ENCODE assay signal across 19 mouse cellular contexts in the genomic region with DNA sequence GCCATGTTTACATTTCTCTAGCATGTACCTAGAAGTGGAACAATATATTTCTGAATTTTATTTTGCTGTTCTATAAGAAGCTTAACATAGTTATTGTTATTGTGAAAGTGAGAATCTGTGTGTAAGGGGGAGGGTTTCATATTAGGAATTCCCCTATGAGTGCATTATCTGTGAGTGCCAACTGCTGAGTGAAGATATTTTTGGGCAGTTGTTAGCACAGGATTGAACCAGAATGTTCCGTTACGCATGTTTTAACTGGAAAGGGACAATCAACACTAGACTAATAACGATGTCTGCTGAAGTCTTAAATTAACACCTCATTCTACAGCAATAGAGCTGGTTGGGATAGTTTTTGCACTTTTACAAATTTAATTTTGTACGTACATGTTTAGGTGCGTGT. TPM values are rescaled to one million over a fixed set of nuclear protein-coding genes. Genes with fewer than 3 reads are reported as not detected.
DNase-seq lines count a peak whose midpoint lies in the region; ATAC-seq and TF ChIP-seq lines count a peak whose summit lies in the region.
"Had no signal": no experiment of that assay in that cellular context is flagged by ENCODE, and none has a peak within 500 bp of the region (broad histone marks: within the 10 kb centered on the region; RNA-seq: fewer than 3 reads in every experiment).

No protein-coding gene starts in this region.

- TF ChIP-seq EP300 in heart, adult 2 months (IDR thresholded peaks at IDR 0.05; ENCODE audit: insufficient read depth, low read depth, low read length) = no peak

- intact Hi-C loops in heart, adult 2 months (cut with DNase I) = no loop called here
- intact Hi-C loops in heart, postnatal 14 days (cut with DNase I) = no loop called here

- H3K27ac ChIP-seq in heart, adult 2 months = peak overlapping the region; percentile 53
- peak overlapping the region; percentile 60 for H3K27ac ChIP-seq in liver, embryonic 11.5 days (ENCODE audit: low read depth, low read length)
- H3K27ac ChIP-seq in liver, embryonic 12.5 days = peak overlapping the region; percentile 78
- H3K27ac ChIP-seq: forebrain, embryonic 15.5 days; hindbrain, embryonic 12.5 days; midbrain, embryonic 12.5 days; neural tube, embryonic 15.5 days had no signal

- peaks cover 3% of the 10 kb centered on the region; the same call in 1 of the 2 replicates for H3K4me1 ChIP-seq in heart, adult 2 months (ENCODE audit: control insufficient read depth, insufficient read depth, low read length)
- peaks cover 26% of the 10 kb centered on the region; the same call in 1 of the 2 replicates for H3K4me1 ChIP-seq in liver, embryonic 11.5 days (replicated peaks; ENCODE audit: control insufficient read depth, insufficient read depth, low read length)
- H3K4me1 ChIP-seq in liver, embryonic 12.5 days = peaks cover 77% of the 10 kb centered on the region

- TF ChIP-seq CTCF in heart, adult 2 months (IDR thresholded peaks at IDR 0.05) = no peak

- ATAC-seq in liver, embryonic 11.5 days (replicated peaks; ENCODE audit: low FRiP score) = peak; percentile 71
- peak; percentile 61 for ATAC-seq in liver, embryonic 12.5 days
- ATAC-seq: forebrain, embryonic 15.5 days; intestine, embryonic 16.5 days had no signal

- no peak overlapping the region for H3K9ac ChIP-seq in heart, adult 2 months (ENCODE audit: low read depth, low read length)
- H3K9ac ChIP-seq in liver, embryonic 11.5 days (ENCODE audit: low read depth, low read length) = peak overlapping the region; percentile 42; the same call in 1 of the 2 replicates
- 0 out of 2 replicates have a peak overlapping the region, but pooled peaks have one; percentile 50 for H3K9ac ChIP-seq in liver, embryonic 12.5 days
- H3K9ac ChIP-seq: forebrain, embryonic 15.5 days; hindbrain, embryonic 12.5 days; lung, embryonic 14.5 days; midbrain, embryonic 12.5 days; neural tube, embryonic 15.5 days had no signal

- no peak for DNase-seq in heart, adult 2 months
- DNase-seq in heart, postnatal 14 days = no peak
- no peak for DNase-seq in liver, embryonic 11.5 days (ENCODE audit: low spot score)
- no peak for DNase-seq in liver
- DNase-seq in cerebellum, adult 9-11 months = no peak
- no peak for DNase-seq in spleen, postnatal 14 days (ENCODE audit: low spot score in 2 of 2)
- DNase-seq in spleen, adult 18-20 months = no peak
- DNase-seq: adrenal gland, postnatal 36 days; cerebellum, postnatal 14 days; lung, embryonic 14.5 days; lung, postnatal 4 days; right cerebral cortex, postnatal 25 days; thymus, postnatal 14 days had no signal

- no peaks in the 10 kb centered on the region for H3K27me3 ChIP-seq in heart, adult 2 months (ENCODE audit: control insufficient read depth, insufficient read depth, low read length)
- H3K27me3 ChIP-seq in liver, embryonic 11.5 days (replicated peaks; ENCODE audit: control insufficient read depth, insufficient read depth, low read length) = no peaks in the 10 kb centered on the region
- no peaks in the 10 kb centered on the region for H3K27me3 ChIP-seq in liver, embryonic 12.5 days (replicated peaks)
- H3K27me3 ChIP-seq: forebrain, embryonic 15.5 days; hindbrain, embryonic 12.5 days; midbrain, embryonic 12.5 days; neural tube, embryonic 15.5 days had no signal

- no peak overlapping the region for H3K4me3 ChIP-seq in heart, adult 2 months
- H3K4me3 ChIP-seq in liver, embryonic 11.5 days (ENCODE audit: low read depth, low read length) = no peak overlapping the region
- peak overlapping the region; percentile 10; the same call in 1 of the 2 replicates for H3K4me3 ChIP-seq in liver, embryonic 12.5 days
- H3K4me3 ChIP-seq: forebrain, embryonic 15.5 days; hindbrain, embryonic 12.5 days; midbrain, embryonic 12.5 days; neural tube, embryonic 15.5 days had no signal

- WGBS in heart, adult 2 months = 59% methylated on average over 5 of the region's 5 CpGs
- WGBS in liver, embryonic 11.5 days = 70% methylated on average over 5 of the region's 5 CpGs
- 54% methylated on average over 5 of the region's 5 CpGs for WGBS in liver, embryonic 12.5 days (ENCODE audit: insufficient replicate concordance)

- no peak for TF ChIP-seq POLR2A in heart, adult 2 months (IDR thresholded peaks at IDR 0.05; ENCODE audit: insufficient read depth, low read depth, low read length)

- peaks cover 3% of the 10 kb centered on the region; the same call in 1 of the 2 replicates for H3K36me3 ChIP-seq in heart, adult 2 months (ENCODE audit: control insufficient read depth, insufficient read depth, low read length)
- peaks cover 6% of the 10 kb centered on the region for H3K36me3 ChIP-seq in liver, embryonic 11.5 days (ENCODE audit: control insufficient read depth, insufficient read depth, low read length)
- H3K36me3 ChIP-seq in liver, embryonic 12.5 days = peaks cover 44% of the 10 kb centered on the region
- H3K36me3 ChIP-seq: forebrain, embryonic 15.5 days had no signal

- H3K4me2 ChIP-seq in liver, embryonic 11.5 days = peak overlapping the region; percentile 44
- H3K4me2 ChIP-seq in liver, embryonic 12.5 days = peak overlapping the region; percentile 44
- H3K4me2 ChIP-seq: forebrain, embryonic 15.5 days; hindbrain, embryonic 12.5 days; lung, embryonic 14.5 days; midbrain, embryonic 12.5 days; neural tube, embryonic 15.5 days had no signal

- H3K9me3 ChIP-seq in liver, embryonic 11.5 days (ENCODE audit: control insufficient read depth, low read length) = no peaks in the 10 kb centered on the region
- no peaks in the 10 kb centered on the region for H3K9me3 ChIP-seq in liver, embryonic 12.5 days (replicated peaks)
- H3K9me3 ChIP-seq: forebrain, embryonic 15.5 days; hindbrain, embryonic 12.5 days; neural tube, embryonic 15.5 days had no signal

- H3K79me2 ChIP-seq in heart, adult 2 months (replicated peaks; ENCODE audit: control insufficient read depth, insufficient read depth, low read length) = peaks cover 1% of the 10 kb centered on the region; the same call in 1 of the 2 replicates

RNA-seq across cellular contexts. Expression of a gene that starts 5.7 kb away (rescaled TPM):
- 10 to 100 TPM; 72.5 to 84.8 TPM for total RNA-seq in heart, adult 2 months (2021)
- polyA plus RNA-seq in heart, adult 2 months (2012; rRNA removed) = 36.2 and 49.7 TPM in 2 replicates
- total RNA-seq in heart, postnatal 14 days (2021) = 10 to 100 TPM; 73.9 to 77.4 TPM
- 52.3 and 66.2 TPM in 2 replicates for polyA plus RNA-seq in liver, embryonic 11.5 days (2014; fragmentation: Nextera tagmentation; extraction: Ambion mirVana)
- 50.3 and 50.6 TPM in 2 replicates for polyA plus RNA-seq in liver, embryonic 12.5 days (2016; fragmentation: Nextera tagmentation; extraction: Ambion mirVana)

RNA-seq across cellular contexts. Expression of a gene that starts 19.2 kb away (rescaled TPM):
- 100 to 1,000 TPM; 142 to 165 TPM for total RNA-seq in heart, adult 2 months (2021)
- 145 and 161 TPM in 2 replicates for polyA plus RNA-seq in heart, adult 2 months (2012; rRNA removed)
- 100 to 1,000 TPM; 148 to 151 TPM for total RNA-seq in heart, postnatal 14 days (2021)
- polyA plus RNA-seq in liver, embryonic 11.5 days (2014; fragmentation: Nextera tagmentation; extraction: Ambion mirVana) = 160 and 164 TPM in 2 replicates
- polyA plus RNA-seq in liver, embryonic 12.5 days (2016; fragmentation: Nextera tagmentation; extraction: Ambion mirVana) = 150 and 151 TPM in 2 replicates
